Mouse (Mus musculus): ENCODE results near the gene Ncoa3. TPM values are rescaled to one million over a fixed set of nuclear protein-coding genes. Genes with fewer than 3 reads are reported as not detected.
A peak's percentile ranks its signal among the peaks of the same experiment; 100 is the strongest.
"Not testable (repeated sequence)": the region's sequence is repeated elsewhere in the genome, so short reads cannot be mapped to it uniquely, and the experiment has no call there.

The Ncoa3 gene
- 15.5 and 16.0 TPM in 2 replicates for polyA plus RNA-seq (2015; fragmentation: Nextera tagmentation; extraction: Ambion mirVana)

GRCm38 (mm10) chr2:165992270-165993172 is at the start of gene Ncoa3:
TSS of gene Ncoa3 (plus strand) at chr2:165992636.
- H3K4me2 ChIP-seq (ENCODE audit: low read length), result peak within 1 kb of the TSS; percentile 90
- no peaks in the 10 kb centered on the region for H3K27me3 ChIP-seq (ENCODE audit: control insufficient read depth, insufficient read depth, low read depth, low read length)
- peak; percentile 93 for ATAC-seq
- peak within 1 kb of the TSS; percentile 97 for H3K9ac ChIP-seq (ENCODE audit: low read depth, low read length)
- H3K4me3 ChIP-seq (ENCODE audit: low read depth, low read length), result peak within 1 kb of the TSS; percentile 91
- WGBS, result 2% methylated on average over 86 of the region's 103 CpGs
- no peaks in the 10 kb centered on the region for H3K9me3 ChIP-seq (replicated peaks; ENCODE audit: control insufficient read depth, low read length, poor library complexity, severe bottlenecking)
- H3K36me3 ChIP-seq (ENCODE audit: control insufficient read depth, insufficient read depth, low read length), result no peaks in the 10 kb centered on the region
- peaks cover 14% of the 10 kb centered on the region; the same call in 1 of the 2 replicates for H3K4me1 ChIP-seq (ENCODE audit: control insufficient read depth, insufficient read depth, low read length)
- peak within 1 kb of the TSS; percentile 90 for H3K27ac ChIP-seq (ENCODE audit: low read length)

- Histone ChIP-seq H3K27me3 (ENCODE audit: control insufficient read depth, insufficient read depth, low read depth, low read length) (no peaks in the 10 kb centered on the region), H3K4me1 (ENCODE audit: control insufficient read depth, insufficient read depth, low read length) (no peaks in the 10 kb centered on the region), H3K9ac (ENCODE audit: low read depth, low read length) (no peak overlapping the region), H3K27ac (ENCODE audit: low read length) (no peak overlapping the region), H3K4me3 (ENCODE audit: low read depth, low read length) (no peak overlapping the region), H3K4me2 (ENCODE audit: low read length) (no peak overlapping the region), H3K9me3 (replicated peaks; ENCODE audit: control insufficient read depth, low read length, poor library complexity, severe bottlenecking) (no peaks in the 10 kb centered on the region), H3K36me3 (ENCODE audit: control insufficient read depth, insufficient read depth, low read length) (no peaks in the 10 kb centered on the region)
- no peak for ATAC-seq
- 96% methylated on average over 2 of the region's 2 CpGs for WGBS
Measured at GRCm38 (mm10) chr2:165943113-165943512, 49.3 kb upstream of the Ncoa3 start.

- WGBS, result 79% methylated on average over 11 of the region's 11 CpGs
- Histone ChIP-seq H3K27me3 (ENCODE audit: control insufficient read depth, insufficient read depth, low read depth, low read length) (no peaks in the 10 kb centered on the region), H3K4me2 (ENCODE audit: low read length) (no peak overlapping the region)
Measured at GRCm38 (mm10) chr2:165944576-165945351, 47.7 kb upstream of the Ncoa3 start.

GRCm38 (mm10) chr2:165946046-165946564 is 46.3 kb upstream of the Ncoa3 start:
- no peak overlapping the region for H3K27ac ChIP-seq (ENCODE audit: low read length)
- no peak for ATAC-seq
- WGBS, result 95% methylated on average over 1 of the region's 1 CpGs
- no peaks in the 10 kb centered on the region for H3K9me3 ChIP-seq (replicated peaks; ENCODE audit: control insufficient read depth, low read length, poor library complexity, severe bottlenecking)
- no peaks in the 10 kb centered on the region for H3K4me1 ChIP-seq (ENCODE audit: control insufficient read depth, insufficient read depth, low read length)
- H3K36me3 ChIP-seq (ENCODE audit: control insufficient read depth, insufficient read depth, low read length), result no peaks in the 10 kb centered on the region
- H3K4me2 ChIP-seq (ENCODE audit: low read length), result no peak overlapping the region
- no peak overlapping the region for H3K4me3 ChIP-seq (ENCODE audit: low read depth, low read length)
- H3K27me3 ChIP-seq (ENCODE audit: control insufficient read depth, insufficient read depth, low read depth, low read length), result no peaks in the 10 kb centered on the region
- H3K9ac ChIP-seq (ENCODE audit: low read depth, low read length), result no peak overlapping the region

More at GRCm38 (mm10) chr2:165944576-165945351, 47.7 kb upstream of the Ncoa3 start:
- Histone ChIP-seq H3K36me3 (ENCODE audit: control insufficient read depth, insufficient read depth, low read length) (no peaks in the 10 kb centered on the region), H3K4me1 (ENCODE audit: control insufficient read depth, insufficient read depth, low read length) (no peaks in the 10 kb centered on the region), H3K4me3 (ENCODE audit: low read depth, low read length) (no peak overlapping the region), H3K9ac (ENCODE audit: low read depth, low read length) (no peak overlapping the region), H3K27ac (ENCODE audit: low read length) (no peak overlapping the region), H3K9me3 (replicated peaks; ENCODE audit: control insufficient read depth, low read length, poor library complexity, severe bottlenecking) (no peaks in the 10 kb centered on the region)
- ATAC-seq, result no peak

- H3K4me2 ChIP-seq (ENCODE audit: low read length), result no peak overlapping the region
- H3K9ac ChIP-seq (ENCODE audit: low read depth, low read length), result no peak overlapping the region
- H3K9me3 ChIP-seq (replicated peaks; ENCODE audit: control insufficient read depth, low read length, poor library complexity, severe bottlenecking), result no peaks in the 10 kb centered on the region
- no peaks in the 10 kb centered on the region for H3K4me1 ChIP-seq (ENCODE audit: control insufficient read depth, insufficient read depth, low read length)
- H3K27me3 ChIP-seq (ENCODE audit: control insufficient read depth, insufficient read depth, low read depth, low read length), result no peaks in the 10 kb centered on the region
- ATAC-seq, result no peak
- no peak overlapping the region for H3K27ac ChIP-seq (ENCODE audit: low read length)
- 67% methylated on average over 1 of the region's 1 CpGs for WGBS
- no peaks in the 10 kb centered on the region for H3K36me3 ChIP-seq (ENCODE audit: control insufficient read depth, insufficient read depth, low read length)
- H3K4me3 ChIP-seq (ENCODE audit: low read depth, low read length), result no peak overlapping the region
Measured at GRCm38 (mm10) chr2:165948007-165948406, 44.4 kb upstream of the Ncoa3 start.

GRCm38 (mm10) chr2:165948785-165949184 is 43.7 kb upstream of the Ncoa3 start:
- not testable (repeated sequence) for H3K27me3 ChIP-seq (ENCODE audit: control insufficient read depth, insufficient read depth, low read depth, low read length); H3K9ac ChIP-seq (ENCODE audit: low read depth, low read length); H3K27ac ChIP-seq (ENCODE audit: low read length); H3K9me3 ChIP-seq (replicated peaks; ENCODE audit: control insufficient read depth, low read length, poor library complexity, severe bottlenecking); H3K4me3 ChIP-seq (ENCODE audit: low read depth, low read length); H3K4me1 ChIP-seq (ENCODE audit: control insufficient read depth, insufficient read depth, low read length); ATAC-seq; H3K36me3 ChIP-seq (ENCODE audit: control insufficient read depth, insufficient read depth, low read length); H3K4me2 ChIP-seq (ENCODE audit: low read length)
- 63% methylated on average over 1 of the region's 1 CpGs for WGBS

- Histone ChIP-seq H3K9ac (ENCODE audit: low read depth, low read length) (no peak overlapping the region), H3K36me3 (ENCODE audit: control insufficient read depth, insufficient read depth, low read length) (no peaks in the 10 kb centered on the region), H3K4me3 (ENCODE audit: low read depth, low read length) (no peak overlapping the region), H3K27me3 (ENCODE audit: control insufficient read depth, insufficient read depth, low read depth, low read length) (no peaks in the 10 kb centered on the region), H3K4me2 (ENCODE audit: low read length) (no peak overlapping the region), H3K27ac (ENCODE audit: low read length) (no peak overlapping the region), H3K4me1 (ENCODE audit: control insufficient read depth, insufficient read depth, low read length) (no peaks in the 10 kb centered on the region), H3K9me3 (replicated peaks; ENCODE audit: control insufficient read depth, low read length, poor library complexity, severe bottlenecking) (no peaks in the 10 kb centered on the region)
- no peak for ATAC-seq
- 65% methylated on average over 3 of the region's 3 CpGs for WGBS
Measured at GRCm38 (mm10) chr2:165949719-165950118, 42.7 kb upstream of the Ncoa3 start.

- H3K36me3 ChIP-seq (ENCODE audit: control insufficient read depth, insufficient read depth, low read length), result no peaks in the 10 kb centered on the region
- H3K4me3 ChIP-seq (ENCODE audit: low read depth, low read length), result no peak overlapping the region
- no peak overlapping the region for H3K4me2 ChIP-seq (ENCODE audit: low read length)
- no peaks in the 10 kb centered on the region for H3K4me1 ChIP-seq (ENCODE audit: control insufficient read depth, insufficient read depth, low read length)
- 80% methylated on average over 12 of the region's 12 CpGs for WGBS
- H3K27me3 ChIP-seq (ENCODE audit: control insufficient read depth, insufficient read depth, low read depth, low read length), result no peaks in the 10 kb centered on the region
- H3K27ac ChIP-seq (ENCODE audit: low read length), result no peak overlapping the region
- H3K9ac ChIP-seq (ENCODE audit: low read depth, low read length), result no peak overlapping the region
- H3K9me3 ChIP-seq (replicated peaks; ENCODE audit: control insufficient read depth, low read length, poor library complexity, severe bottlenecking), result no peaks in the 10 kb centered on the region
- no peak for ATAC-seq
Measured at GRCm38 (mm10) chr2:165951432-165952068, 40.9 kb upstream of the Ncoa3 start.
